In genomic region chr6:127945725-127946124, GRCm38 (mm10) we compare ENCODE assay signal across 8 mouse cellular contexts. TPM values are rescaled to one million over a fixed set of nuclear protein-coding genes. Genes with fewer than 3 reads are reported as not detected.
DNase-seq lines count a peak whose midpoint lies in the region; ATAC-seq lines count a peak whose summit lies in the region.

No protein-coding gene starts in this region.

- no peak overlapping the region for H3K9ac ChIP-seq in hindbrain, embryonic 16.5 days (ENCODE audit: low read depth, low read length)

- H3K4me1 ChIP-seq in hindbrain, embryonic 16.5 days (ENCODE audit: control insufficient read depth, insufficient read depth, low read depth, low read length): no peaks in the 10 kb centered on the region

- no peak for ATAC-seq in CD4-positive, CD25-positive, alpha-beta regulatory T cell, adult 4 months
- peak; percentile 79 for ATAC-seq in frontal cortex, adult (ENCODE audit: low TSS enrichment)
- peak; percentile 86 for ATAC-seq in hindbrain, embryonic 16.5 days

- H3K4me2 ChIP-seq in hindbrain, embryonic 16.5 days (ENCODE audit: low read length): no peak overlapping the region

- no peak overlapping the region for H3K27ac ChIP-seq in hindbrain, embryonic 16.5 days (ENCODE audit: low read depth, low read length)

- no peaks in the 10 kb centered on the region for H3K36me3 ChIP-seq in hindbrain, embryonic 16.5 days (ENCODE audit: control insufficient read depth, insufficient read depth, low read length)

- DNase-seq in CD4-positive, CD25-positive, alpha-beta regulatory T cell, adult 2 months (ENCODE audit: low read depth, low spot score): peak; percentile 64
- DNase-seq in cerebellum, postnatal 10 days: peak; percentile 91 to 95
- peak; percentile 79 to 83 for DNase-seq in layer of hippocampus, postnatal 14 days (ENCODE audit: low spot score in 2 of 2)
- DNase-seq in lung, postnatal 4 days: peak; percentile 58 to 77
- DNase-seq in right cerebral cortex, postnatal 14 days: peak; percentile 77

- WGBS in hindbrain, embryonic 16.5 days: 65% methylated on average over 9 of the region's 9 CpGs

- no peaks in the 10 kb centered on the region for H3K27me3 ChIP-seq in hindbrain, embryonic 16.5 days (replicated peaks; ENCODE audit: control insufficient read depth, insufficient read depth, low read length)

- H3K4me3 ChIP-seq in hindbrain, embryonic 16.5 days (ENCODE audit: low read length): no peak overlapping the region

- no peaks in the 10 kb centered on the region for H3K9me3 ChIP-seq in hindbrain, embryonic 16.5 days (ENCODE audit: control insufficient read depth, low read length)

RNA-seq across cellular contexts. Expression of gene Tspan11, which starts 58.3 kb away (rescaled TPM):
- polyA plus RNA-seq in CD4-positive, CD25-positive, alpha-beta regulatory T cell, adult 4 months (2017; shearing (Covaris generic)): not detected
- 3.2 and 4.2 TPM in 2 replicates for polyA plus RNA-seq in hindbrain, embryonic 16.5 days (2015; fragmentation: Nextera tagmentation; extraction: Ambion mirVana)
- total RNA-seq in layer of hippocampus, postnatal 14 days (2021): 1 to 10 TPM; 2.8 to 4.7 TPM
